Mouse (Mus musculus) hindbrain, embryonic 12.5 days (tissue): ENCODE measurements around the gene Plch2. TPM values are rescaled to one million over a fixed set of nuclear protein-coding genes. Genes with fewer than 3 reads are reported as not detected.

Experiments
- ATAC-seq: fragments of 200-750 bp; cut with Nextera tagmentation; 2 replicates; pipeline ENCODE4 v1.8.0; 2017; ENCODE audit warnings: moderate TSS enrichment; ENCODE audit not compliant: low FRiP score
- H3K27ac ChIP-seq: fragments of 300-500 bp; sonication (generic); 2 replicates; pipeline ENCODE4 v1.5.1; 2016; ENCODE audit warnings: mild to moderate bottlenecking
- H3K27me3 ChIP-seq: fragments of 300-500 bp; sonication (generic); 2 replicates; pipeline ENCODE4 v1.6.1; 2016; ENCODE audit warnings: mild to moderate bottlenecking
- H3K36me3 ChIP-seq: fragments of 300-500 bp; sonication (generic); 2 replicates; pipeline ENCODE4 v1.6.1; 2016; ENCODE audit warnings: mild to moderate bottlenecking
- H3K4me1 ChIP-seq: fragments of 300-500 bp; sonication (generic); 2 replicates; pipeline ENCODE4 v1.6.1; 2016
- H3K4me2 ChIP-seq: fragments of 300-500 bp; sonication (generic); replicated peaks from 2 replicates; pipeline ENCODE4 v1.6.1; 2016; ENCODE audit warnings: mild to moderate bottlenecking
- H3K4me3 ChIP-seq: fragments of 300-500 bp; sonication (generic); 2 replicates; pipeline ENCODE4 v1.5.1; 2016; ENCODE audit warnings: mild to moderate bottlenecking
- H3K9ac ChIP-seq: fragments of 300-500 bp; sonication (generic); 2 replicates; pipeline ENCODE4 v1.6.1; 2016; ENCODE audit warnings: mild to moderate bottlenecking, moderate library complexity
- H3K9me3 ChIP-seq: fragments of 300-500 bp; sonication (generic); replicated peaks from 2 replicates; pipeline ENCODE4 v1.6.1; 2016; ENCODE audit warnings: mild to moderate bottlenecking
- WGBS: fragments of 180-500 bp; shearing (Covaris S2); methylation state at CpG from one replicate; pipeline ENCODE4 v1.1.7; 2016; 5-methylcytosine and 5-hydroxymethylcytosine counted together
- polyA plus RNA-seq: library from polyadenylated mRNA; unstranded; fragments of >200 nt; fragmentation: Nextera tagmentation; extraction: Ambion mirVana; gene quantifications from 2 replicates; pipeline ENCODE4 v1.2.1, GENCODE M21; 2016

The Plch2 gene
- polyA plus RNA-seq, 1 experiment from 2014 or later = 5.5 TPM

DNA sequence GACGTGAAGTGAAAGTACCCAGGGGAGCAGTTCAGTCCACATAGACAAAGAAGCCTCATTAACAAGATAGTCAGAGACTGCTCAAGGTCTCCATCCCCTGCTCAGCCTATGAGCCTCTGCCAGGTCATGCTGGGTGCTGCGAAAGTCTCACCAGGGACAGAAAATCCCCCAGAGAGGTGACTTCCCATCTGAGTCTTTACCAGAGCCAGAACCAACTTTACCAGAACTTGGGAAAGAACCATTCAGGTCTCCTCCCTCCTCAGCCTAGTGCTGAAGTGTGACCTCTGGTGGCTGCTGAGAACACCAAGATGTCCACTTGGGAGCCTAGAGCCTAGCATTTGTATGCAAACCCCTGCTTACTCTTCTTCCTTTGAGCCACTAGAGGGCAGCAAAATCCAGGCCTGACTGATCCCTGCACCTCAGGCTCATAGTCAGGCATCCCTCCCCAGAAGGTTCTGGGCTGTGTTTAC lies 112.4 kb downstream of the Plch2 start:
- WGBS = 19% methylated on average over 2 of the region's 2 CpGs
- Histone ChIP-seq H3K4me1 (peaks cover 37% of the 10 kb centered on the region), H3K4me2 (no peak overlapping the region), H3K9me3 (no peaks in the 10 kb centered on the region), H3K27ac (no peak overlapping the region), H3K36me3 (no peaks in the 10 kb centered on the region), H3K9ac (no peak overlapping the region), H3K27me3 (peaks cover 12% of the 10 kb centered on the region), H3K4me3 (no peak overlapping the region)
- peak; percentile 57 for ATAC-seq

DNA sequence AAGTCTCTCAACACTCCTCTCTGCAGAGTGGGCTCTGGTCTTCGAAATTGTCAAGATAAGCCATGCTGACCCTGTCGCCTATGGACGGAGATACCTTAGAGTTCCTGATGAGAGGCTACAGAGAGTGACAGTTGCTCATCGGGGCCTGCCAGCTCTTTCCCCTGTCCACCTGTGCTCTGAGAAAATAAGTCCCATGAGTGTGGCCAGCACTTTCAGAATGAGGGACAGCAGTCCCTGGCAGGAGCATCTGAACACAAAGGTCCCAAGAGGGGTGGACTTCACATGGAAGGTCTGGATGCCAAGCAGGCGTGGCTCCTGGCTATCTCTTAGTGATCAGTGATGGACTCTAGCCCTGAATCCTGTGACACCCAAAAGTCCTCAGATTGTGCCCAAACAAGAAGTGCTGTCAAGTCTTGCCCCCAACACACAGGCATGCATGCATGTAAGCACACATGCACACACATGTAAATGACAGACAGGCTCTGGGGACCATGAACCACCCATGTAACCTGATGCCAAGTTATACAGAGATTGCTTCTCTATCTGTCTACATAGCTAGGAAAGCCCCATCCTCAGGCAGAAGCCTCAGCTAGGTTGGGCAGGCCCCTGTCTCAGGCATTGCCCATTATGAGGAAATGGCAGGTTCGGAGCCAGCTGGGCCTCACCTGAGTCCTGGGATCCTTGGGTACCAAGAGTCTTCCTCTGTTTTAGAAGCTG lies 113.1 kb downstream of the Plch2 start:
- Histone ChIP-seq H3K9ac (no peak overlapping the region), H3K4me3 (no peak overlapping the region), H3K9me3 (no peaks in the 10 kb centered on the region), H3K27ac (no peak overlapping the region), H3K36me3 (no peaks in the 10 kb centered on the region), H3K4me2 (no peak overlapping the region), H3K4me1 (peaks cover 30% of the 10 kb centered on the region), H3K27me3 (peaks cover 5% of the 10 kb centered on the region)
- ATAC-seq = no peak
- WGBS = 91% methylated on average over 6 of the region's 6 CpGs

DNA sequence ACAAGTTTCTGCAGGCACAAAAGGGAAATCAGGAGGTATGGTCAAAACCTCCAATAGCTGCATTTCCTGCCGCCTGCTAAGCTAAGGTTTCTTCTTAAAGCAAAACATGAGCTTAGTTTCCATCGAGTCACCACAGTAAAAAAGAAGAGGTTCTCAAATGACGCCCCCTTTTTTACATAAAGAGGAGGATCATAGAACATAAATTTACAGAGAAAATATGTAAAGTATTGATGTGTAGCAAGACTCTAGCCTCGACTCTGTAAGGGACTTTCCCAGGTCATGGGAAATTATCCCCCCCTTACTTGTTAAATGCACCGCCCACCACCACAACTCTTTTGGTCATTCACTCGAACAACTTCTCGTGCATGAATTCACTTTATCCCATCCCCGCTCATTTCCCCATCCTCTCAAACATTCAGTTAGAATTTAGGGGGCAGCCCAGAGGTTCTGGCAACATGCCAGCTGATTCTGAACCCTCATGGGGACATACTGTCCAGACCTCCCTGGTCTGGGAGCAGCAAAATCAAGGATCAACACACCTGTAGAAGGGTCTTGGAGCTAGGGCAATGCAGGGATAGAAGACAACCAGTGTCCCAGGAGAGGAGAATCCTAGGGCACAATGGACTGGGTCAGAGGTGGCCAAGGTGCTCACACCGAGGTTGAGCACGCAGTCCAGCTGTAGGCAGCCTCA lies 113.8 kb downstream of the Plch2 start:
- Histone ChIP-seq H3K27me3 (no peaks in the 10 kb centered on the region), H3K36me3 (no peaks in the 10 kb centered on the region), H3K9me3 (no peaks in the 10 kb centered on the region), H3K4me2 (no peak overlapping the region), H3K4me3 (no peak overlapping the region), H3K27ac (no peak overlapping the region), H3K4me1 (peaks cover 26% of the 10 kb centered on the region), H3K9ac (no peak overlapping the region)
- no peak for ATAC-seq
- 89% methylated on average over 10 of the region's 10 CpGs for WGBS

DNA sequence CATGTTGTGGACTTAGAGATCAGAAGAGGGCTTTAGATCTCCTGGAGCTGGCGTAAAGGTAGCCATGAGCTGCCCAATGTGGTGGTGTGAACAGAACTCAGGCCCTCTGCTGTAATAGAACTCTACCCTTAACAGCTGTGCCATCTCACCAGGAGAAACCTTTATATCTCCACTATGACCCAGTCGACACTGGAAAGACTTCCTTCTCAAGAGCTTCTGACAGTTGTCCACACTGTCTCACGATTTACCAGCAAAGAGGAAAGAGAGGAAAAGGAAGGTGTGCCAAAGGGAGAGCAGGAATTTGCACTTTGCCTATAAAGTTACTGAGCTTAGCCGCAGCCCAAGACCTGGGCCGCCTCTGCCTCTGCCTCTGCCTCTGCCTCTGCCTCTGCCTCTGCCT lies 114.8 kb downstream of the Plch2 start:
- Histone ChIP-seq H3K36me3 (no peaks in the 10 kb centered on the region), H3K9me3 (no peaks in the 10 kb centered on the region), H3K27ac (no peak overlapping the region), H3K4me3 (no peak overlapping the region), H3K27me3 (no peaks in the 10 kb centered on the region), H3K9ac (no peak overlapping the region), H3K4me2 (no peak overlapping the region), H3K4me1 (peaks cover 21% of the 10 kb centered on the region)
- ATAC-seq = no peak
- WGBS = 87% methylated on average over 5 of the region's 5 CpGs

DNA sequence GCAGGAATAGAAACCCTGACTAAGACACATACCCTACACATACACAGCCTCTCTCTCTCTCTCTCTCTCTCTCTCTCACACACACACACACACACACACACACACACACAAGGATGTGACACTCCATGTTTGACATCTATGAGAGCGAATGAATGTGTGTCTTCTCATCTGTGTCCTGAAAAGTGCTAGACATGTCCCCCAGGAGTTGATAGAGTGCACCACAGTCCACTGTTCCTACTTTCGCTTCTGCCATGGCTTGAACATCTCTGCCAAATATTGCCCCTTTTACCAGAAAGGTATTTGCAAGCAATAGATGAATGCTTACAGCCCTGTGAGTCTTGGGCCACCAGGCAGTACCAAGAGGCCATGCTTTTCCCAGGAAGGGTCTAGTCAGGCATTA lies 116.4 kb downstream of the Plch2 start:
- Histone ChIP-seq H3K36me3 (no peaks in the 10 kb centered on the region), H3K4me2 (no peak overlapping the region), H3K4me3 (no peak overlapping the region), H3K4me1 (peaks cover 6% of the 10 kb centered on the region), H3K9me3 (no peaks in the 10 kb centered on the region), H3K27me3 (no peaks in the 10 kb centered on the region), H3K9ac (no peak overlapping the region), H3K27ac (no peak overlapping the region)
- no peak for ATAC-seq
- 93% methylated on average over 2 of the region's 2 CpGs for WGBS

DNA sequence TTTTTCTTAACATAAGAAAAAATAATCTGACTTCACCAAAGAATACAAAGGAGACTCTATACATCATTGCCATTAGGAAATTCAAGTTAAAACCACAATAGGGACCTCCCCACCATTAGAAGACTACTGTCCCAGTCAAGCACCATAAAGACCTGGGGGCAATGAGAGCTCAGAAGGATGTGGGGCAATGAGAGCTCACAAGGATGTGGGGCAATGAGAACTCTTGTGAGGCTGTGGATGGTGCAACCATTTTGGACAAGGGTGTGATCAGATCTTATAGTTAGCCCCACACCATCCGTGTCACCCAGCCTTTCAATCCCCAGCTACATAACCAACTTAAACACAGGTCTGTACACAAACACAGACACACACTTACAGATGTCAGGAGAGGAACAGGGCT lies 118.8 kb downstream of the Plch2 start:
- Histone ChIP-seq H3K27ac (no peak overlapping the region), H3K27me3 (no peaks in the 10 kb centered on the region), H3K4me2 (no peak overlapping the region), H3K9ac (no peak overlapping the region), H3K4me1 (no peaks in the 10 kb centered on the region), H3K9me3 (no peaks in the 10 kb centered on the region), H3K4me3 (no peak overlapping the region), H3K36me3 (no peaks in the 10 kb centered on the region)
- ATAC-seq = no peak
- WGBS = 94% methylated on average over 1 of the region's 1 CpGs

DNA sequence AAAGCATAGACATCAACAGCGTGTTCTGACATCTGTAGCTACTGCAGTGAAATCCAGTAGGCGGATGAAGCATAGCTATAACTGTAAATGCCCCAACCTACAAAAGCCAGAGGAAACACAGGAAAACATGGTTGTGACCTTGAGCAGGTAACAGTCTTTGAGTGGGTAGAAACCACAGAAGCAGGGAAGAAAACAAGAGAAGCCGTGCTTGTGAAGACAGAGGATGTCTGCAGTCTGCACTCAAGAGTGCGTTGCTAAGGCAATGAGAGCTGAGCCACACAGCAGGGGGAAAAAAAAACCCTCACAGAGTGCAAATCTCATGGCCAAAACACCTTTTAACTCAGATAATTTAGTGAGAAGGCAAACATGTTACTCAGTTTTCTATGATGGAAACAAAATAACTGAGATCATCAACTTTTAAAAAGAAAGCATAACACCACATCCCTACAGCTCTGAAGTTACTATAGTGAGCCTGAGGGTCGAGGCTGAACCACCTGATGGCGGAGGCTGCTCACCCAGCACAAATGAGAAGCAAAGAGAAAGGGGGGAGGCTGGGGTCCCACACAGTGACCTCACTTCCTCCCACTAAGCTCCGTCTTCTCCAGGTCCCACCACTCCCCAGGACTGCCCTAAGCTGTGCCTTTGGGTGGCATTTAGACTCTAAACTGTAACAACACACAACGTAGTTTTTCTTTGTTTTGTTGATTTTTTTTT lies 119.9 kb downstream of the Plch2 start:
- H3K27me3 ChIP-seq = no peaks in the 10 kb centered on the region
- H3K4me3 ChIP-seq = no peak overlapping the region
- H3K4me1 ChIP-seq = no peaks in the 10 kb centered on the region
- no peaks in the 10 kb centered on the region for H3K36me3 ChIP-seq
- no peaks in the 10 kb centered on the region for H3K9me3 ChIP-seq
- no peak overlapping the region for H3K4me2 ChIP-seq
- 48% methylated on average over 8 of the region's 8 CpGs for WGBS
- H3K9ac ChIP-seq = no peak overlapping the region
- no peak for ATAC-seq
- no peak overlapping the region for H3K27ac ChIP-seq

DNA sequence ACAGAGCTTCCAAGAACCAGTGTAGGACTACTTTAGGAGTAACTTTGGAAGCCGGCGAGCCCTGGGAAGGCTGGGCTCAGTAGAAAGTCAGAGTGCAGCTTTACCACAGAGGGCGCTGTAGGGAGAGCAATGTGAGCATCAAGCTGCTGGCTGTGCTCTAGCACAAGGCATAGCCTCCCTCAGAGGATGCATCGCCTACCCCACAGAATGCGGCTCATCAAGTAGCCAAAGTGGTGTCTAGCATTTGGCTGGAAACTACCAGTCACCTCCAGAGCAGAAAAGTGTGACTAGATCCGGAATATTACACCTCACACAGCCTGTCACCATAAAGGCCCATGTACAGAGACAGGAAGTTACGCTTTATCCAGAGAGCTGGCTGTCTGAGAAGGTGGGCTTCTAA lies 120.8 kb downstream of the Plch2 start:
- no peak for ATAC-seq
- Histone ChIP-seq H3K4me2 (no peak overlapping the region), H3K4me3 (no peak overlapping the region), H3K4me1 (no peaks in the 10 kb centered on the region), H3K27ac (no peak overlapping the region), H3K36me3 (no peaks in the 10 kb centered on the region), H3K9ac (no peak overlapping the region), H3K9me3 (no peaks in the 10 kb centered on the region), H3K27me3 (no peaks in the 10 kb centered on the region)
- WGBS = 84% methylated on average over 7 of the region's 7 CpGs

DNA sequence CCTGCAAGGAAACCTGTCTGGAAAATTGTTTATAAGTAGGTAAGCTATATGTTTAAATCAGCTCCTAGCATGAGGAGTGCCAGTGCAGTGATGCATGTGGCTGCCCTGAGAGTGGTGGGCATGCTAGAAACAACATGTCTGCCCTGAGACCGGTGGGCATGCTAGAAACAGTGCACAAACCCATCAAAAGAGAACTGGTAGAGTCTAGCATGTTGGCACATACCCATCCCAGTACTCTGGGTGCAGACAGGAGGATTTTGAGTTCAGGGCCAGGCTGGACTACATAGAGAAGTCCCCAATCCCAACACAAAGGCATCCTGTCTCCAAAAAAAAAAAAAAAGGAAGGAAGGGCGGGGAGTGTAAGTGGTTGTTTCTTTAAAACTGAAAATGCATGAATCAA lies 121.8 kb downstream of the Plch2 start:
- no peak overlapping the region for H3K9ac ChIP-seq
- whole genome bisulfite sequencing = 88% methylated on average over 2 of the region's 2 CpGs
- H3K4me1 ChIP-seq = no peaks in the 10 kb centered on the region
- no peak for ATAC-seq
- H3K4me2 ChIP-seq = no peak overlapping the region
- H3K27me3 ChIP-seq = no peaks in the 10 kb centered on the region
- no peaks in the 10 kb centered on the region for H3K36me3 ChIP-seq
- H3K27ac ChIP-seq = no peak overlapping the region
- no peaks in the 10 kb centered on the region for H3K9me3 ChIP-seq
- H3K4me3 ChIP-seq = no peak overlapping the region

DNA sequence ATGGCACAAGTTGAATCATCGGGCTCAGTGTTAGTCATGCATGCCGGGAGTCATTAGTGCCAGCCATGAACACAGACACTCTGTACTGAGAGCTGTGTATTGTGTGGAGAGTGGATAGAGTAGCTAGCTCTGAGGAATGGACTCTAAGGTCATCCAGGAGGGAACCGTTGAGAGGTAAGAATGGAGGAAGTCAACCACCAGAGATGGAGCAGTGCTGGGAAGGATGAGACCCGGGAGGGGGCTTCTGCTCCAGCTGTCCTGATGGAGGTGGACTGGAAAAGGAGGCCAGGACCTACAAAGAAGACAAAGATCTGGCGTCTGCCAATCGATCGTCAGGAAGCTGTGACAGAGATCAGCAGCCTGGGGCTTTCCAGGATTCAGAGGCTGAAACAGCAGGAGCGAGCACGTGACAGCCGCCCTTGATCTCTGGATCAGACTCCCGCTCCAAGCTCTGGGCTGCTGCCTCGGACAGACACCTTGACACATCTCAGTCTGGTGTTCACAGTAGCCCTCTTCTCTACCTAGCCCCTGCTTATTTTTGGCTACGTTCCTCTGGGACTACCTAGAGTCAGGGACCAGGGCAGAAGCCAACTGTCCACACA lies 123.2 kb downstream of the Plch2 start:
- Histone ChIP-seq H3K4me2 (no peak overlapping the region), H3K36me3 (no peaks in the 10 kb centered on the region), H3K9me3 (no peaks in the 10 kb centered on the region), H3K4me1 (peaks cover 6% of the 10 kb centered on the region; the same call in 1 of the 2 replicates), H3K27me3 (no peaks in the 10 kb centered on the region), H3K27ac (no peak overlapping the region), H3K4me3 (no peak overlapping the region), H3K9ac (no peak overlapping the region)
- WGBS = 55% methylated on average over 13 of the region's 13 CpGs
- no peak for ATAC-seq
